Mouse (Mus musculus): ENCODE measurements at regions not wholly inside any gene's neighbourhood (a gene's known extent, or its start where the extent isn't known, plus 50 kb on each side); places are given as distances from the start of the nearest gene placed in this dataset.

DNA sequence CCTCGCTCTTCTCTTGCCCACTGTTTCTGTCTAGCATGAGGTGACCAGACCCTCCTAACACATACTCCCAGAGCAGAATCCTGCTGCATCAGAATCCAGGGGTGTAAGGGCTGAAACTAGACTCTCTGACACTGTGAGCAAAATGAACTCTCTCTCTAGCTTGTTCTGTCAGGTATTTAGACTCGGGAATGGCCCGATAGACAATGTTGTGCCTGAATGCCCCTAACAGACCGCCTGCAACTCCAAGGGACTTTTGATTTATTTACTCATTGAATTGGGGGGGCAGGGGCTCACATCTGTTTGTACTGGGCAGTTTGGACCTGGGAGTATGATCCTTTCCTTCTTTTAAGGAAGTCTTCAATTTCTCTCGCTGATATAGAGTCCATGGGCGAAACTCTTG lies 469.3 kb upstream of the Trpc7 start:
- TF ChIP-seq CTCF (IDR thresholded peaks at IDR 0.05; ENCODE audit: low read depth) (no peak), EP300 (IDR thresholded peaks at IDR 0.05; ENCODE audit: low read depth) (no peak)
